Mouse (Mus musculus): Measurements from ENCODE around the gene Sema4d. TPM values are rescaled to one million over a fixed set of nuclear protein-coding genes. Genes with fewer than 3 reads are reported as not detected.

The Sema4d gene
- polyA plus RNA-seq, 1 experiment from 2014 or later, result 12.3 TPM

- no peak for DNase-seq
- Histone ChIP-seq H3K4me1 (ENCODE audit: insufficient read depth) (no peaks in the 10 kb centered on the region; the same call in 1 of the 2 replicates), H3K36me3 (ENCODE audit: insufficient read depth) (peaks cover 88% of the 10 kb centered on the region), H3K4me3 (ENCODE audit: low read depth, low read length) (no peak overlapping the region), H3K9ac (no peak overlapping the region), H3K27me3 (ENCODE audit: insufficient read depth, low read length) (no peaks in the 10 kb centered on the region), H3K27ac (ENCODE audit: low read depth) (no peak overlapping the region), H3K9me3 (ENCODE audit: low read depth, low read length) (no peaks in the 10 kb centered on the region), H3K4me2 (no peak overlapping the region)
- WGBS, result 93% methylated on average over 13 of the region's 13 CpGs
- TF ChIP-seq CTCF (IDR thresholded peaks at IDR 0.05; ENCODE audit: low read depth), result no peak
- no peak for ATAC-seq (ENCODE audit: insufficient read depth)
Observed at GRCm38 (mm10) chr13:51656516-51657235, 136.9 kb downstream of the Sema4d start.

GRCm38 (mm10) chr13:51653961-51654360, 139.6 kb downstream of the Sema4d start:
- Histone ChIP-seq H3K27ac (ENCODE audit: low read depth) (no peak overlapping the region), H3K36me3 (ENCODE audit: insufficient read depth) (peaks cover 79% of the 10 kb centered on the region), H3K9me3 (ENCODE audit: low read depth, low read length) (no peaks in the 10 kb centered on the region), H3K4me1 (ENCODE audit: insufficient read depth) (peaks cover 4% of the 10 kb centered on the region; the same call in 1 of the 2 replicates), H3K27me3 (ENCODE audit: insufficient read depth, low read length) (no peaks in the 10 kb centered on the region), H3K4me2 (no peak overlapping the region), H3K9ac (no peak overlapping the region), H3K4me3 (ENCODE audit: low read depth, low read length) (no peak overlapping the region)
- no peak for TF ChIP-seq CTCF (IDR thresholded peaks at IDR 0.05; ENCODE audit: low read depth)
- no peak for ATAC-seq (ENCODE audit: insufficient read depth)
- no peak for DNase-seq
- WGBS, result 90% methylated on average over 9 of the region's 9 CpGs

- H3K4me1 ChIP-seq (ENCODE audit: insufficient read depth), result peaks cover 4% of the 10 kb centered on the region; the same call in 1 of the 2 replicates
- no peak for TF ChIP-seq CTCF (IDR thresholded peaks at IDR 0.05; ENCODE audit: low read depth)
- H3K9ac ChIP-seq, result no peak overlapping the region
- no peaks in the 10 kb centered on the region for H3K9me3 ChIP-seq (ENCODE audit: low read depth, low read length)
- H3K27me3 ChIP-seq (ENCODE audit: insufficient read depth, low read length), result no peaks in the 10 kb centered on the region
- DNase-seq (no peak), ATAC-seq (ENCODE audit: insufficient read depth) (no peak)
- H3K4me2 ChIP-seq, result no peak overlapping the region
- H3K36me3 ChIP-seq (ENCODE audit: insufficient read depth), result peaks cover 71% of the 10 kb centered on the region
- 91% methylated on average over 6 of the region's 6 CpGs for WGBS
- no peak overlapping the region for H3K27ac ChIP-seq (ENCODE audit: low read depth)
- H3K4me3 ChIP-seq (ENCODE audit: low read depth, low read length), result no peak overlapping the region
Observed at GRCm38 (mm10) chr13:51653159-51653558, 140.4 kb downstream of the Sema4d start.

DNA sequence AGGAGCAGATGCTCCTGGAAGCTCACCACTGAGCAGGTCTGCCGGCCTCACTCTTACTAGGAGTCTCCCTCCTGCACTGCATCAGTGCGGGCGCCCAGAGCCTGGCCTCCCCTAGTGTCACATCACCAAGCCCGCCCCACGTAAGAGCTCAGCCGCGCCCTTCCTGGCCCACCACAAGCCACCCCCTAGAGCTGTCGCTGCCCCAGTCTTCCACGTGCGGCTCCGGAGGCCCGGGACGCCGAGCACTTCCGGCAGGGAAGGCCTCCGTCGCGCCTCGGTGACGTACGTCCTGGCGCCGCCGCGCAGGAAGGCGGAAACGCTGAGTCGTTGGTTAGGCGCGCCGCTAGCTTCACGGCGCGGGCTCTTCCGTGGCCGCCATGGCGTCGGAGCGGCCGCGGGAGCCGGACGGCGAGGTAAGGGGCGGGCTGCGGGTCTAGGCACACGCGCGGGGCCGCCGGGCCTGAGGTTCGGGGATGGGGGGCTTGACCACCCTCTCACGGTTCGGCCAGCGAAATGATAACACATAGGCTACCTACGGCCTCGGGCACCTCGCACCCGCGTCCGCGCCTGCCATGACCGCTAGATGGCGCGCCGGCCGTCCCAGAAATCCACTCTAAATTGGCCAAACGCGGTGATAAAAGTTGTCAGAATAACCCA, 142.0 kb downstream of the Sema4d start, which contains the start of gene Secisbp2:
Secisbp2 (plus strand) TSS at position 290 of the 657 bp plus-strand sequence.
- peak; percentile 97 for DNase-seq
- under 1% methylated on average over 69 of the region's 69 CpGs for WGBS

GRCm38 (mm10) chr13:51649740-51650139, 143.8 kb downstream of the Sema4d start:
- WGBS, result 61% methylated on average over 1 of the region's 1 CpGs

More for the DNA sequence above, 142.0 kb downstream of the Sema4d start, which contains the start of gene Secisbp2:
- peak; percentile 96 for ATAC-seq (ENCODE audit: insufficient read depth)
- peak within 1 kb of the TSS; percentile 76 for H3K4me2 ChIP-seq
- no peaks in the 10 kb centered on the region for H3K27me3 ChIP-seq (ENCODE audit: insufficient read depth, low read length)
- peak within 1 kb of the TSS; percentile 72 for H3K4me3 ChIP-seq (ENCODE audit: low read depth, low read length)
- peaks cover 55% of the 10 kb centered on the region for H3K36me3 ChIP-seq (ENCODE audit: insufficient read depth)
- peak within 1 kb of the TSS; percentile 79 for H3K27ac ChIP-seq (ENCODE audit: low read depth)
- peak within 1 kb of the TSS; percentile 80 for H3K9ac ChIP-seq
- peaks cover 17% of the 10 kb centered on the region for H3K4me1 ChIP-seq (ENCODE audit: insufficient read depth)
- no peaks in the 10 kb centered on the region for H3K9me3 ChIP-seq (ENCODE audit: low read depth, low read length)
- TF ChIP-seq CTCF (IDR thresholded peaks at IDR 0.05; ENCODE audit: low read depth), result peak; percentile 92

DNA sequence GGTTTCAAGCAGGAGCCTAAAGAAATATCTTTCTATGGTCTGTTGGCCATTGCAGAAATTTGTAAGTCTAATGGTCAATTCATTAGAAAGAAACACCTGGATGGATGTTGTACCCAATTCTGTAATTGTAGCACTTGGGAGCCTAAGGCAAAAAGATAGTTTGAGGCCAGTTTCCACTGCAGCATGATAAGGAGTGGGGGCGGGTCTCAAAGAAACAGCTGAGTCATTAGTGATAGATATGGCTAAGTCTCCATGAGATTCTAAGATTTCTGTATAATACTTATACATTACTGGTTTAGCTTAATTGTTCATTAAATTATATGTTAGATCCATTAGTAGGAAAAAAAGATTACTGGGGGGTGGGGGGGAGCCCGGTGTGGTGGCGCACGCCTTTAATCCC, 145.3 kb downstream of the Sema4d start:
- no peaks in the 10 kb centered on the region for H3K27me3 ChIP-seq (ENCODE audit: insufficient read depth, low read length)

More at GRCm38 (mm10) chr13:51649740-51650139, 143.8 kb downstream of the Sema4d start:
- H3K9me3 ChIP-seq (ENCODE audit: low read depth, low read length), result no peaks in the 10 kb centered on the region
- no peak for ATAC-seq (ENCODE audit: insufficient read depth)
- H3K4me3 ChIP-seq (ENCODE audit: low read depth, low read length), result no peak overlapping the region
- no peak overlapping the region for H3K4me2 ChIP-seq
- no peak for DNase-seq
- H3K36me3 ChIP-seq (ENCODE audit: insufficient read depth), result peaks cover 37% of the 10 kb centered on the region
- H3K27ac ChIP-seq (ENCODE audit: low read depth), result no peak overlapping the region
- H3K4me1 ChIP-seq (ENCODE audit: insufficient read depth), result peaks cover 17% of the 10 kb centered on the region
- H3K27me3 ChIP-seq (ENCODE audit: insufficient read depth, low read length), result no peaks in the 10 kb centered on the region
- TF ChIP-seq CTCF (IDR thresholded peaks at IDR 0.05; ENCODE audit: low read depth), result no peak
- no peak overlapping the region for H3K9ac ChIP-seq

DNA sequence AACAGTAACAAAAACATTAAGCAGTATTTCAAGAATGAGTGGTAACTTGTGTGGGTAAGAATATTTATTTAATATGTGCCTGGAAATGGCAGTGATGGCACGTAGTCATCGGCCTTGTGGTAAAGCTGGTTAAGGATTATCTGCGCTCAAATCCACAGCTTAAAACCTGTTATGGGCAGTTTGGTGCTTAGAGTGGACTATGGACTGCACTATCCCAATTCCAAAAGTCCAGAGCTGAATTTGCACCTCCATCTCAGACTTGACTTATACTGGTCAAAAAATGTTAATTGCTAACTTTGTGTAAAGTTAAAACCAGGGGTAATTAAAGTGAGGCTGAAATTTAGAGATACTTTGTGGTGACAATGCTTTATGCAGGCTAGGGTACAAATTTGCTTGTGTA, 145.8 kb downstream of the Sema4d start:
- DNase-seq (no peak), ATAC-seq (ENCODE audit: insufficient read depth) (no peak)
- Histone ChIP-seq H3K27ac (ENCODE audit: low read depth) (peak overlapping the region; percentile 6; the same call in 1 of the 2 replicates), H3K9ac (peak overlapping the region; percentile 52; the same call in 1 of the 2 replicates), H3K27me3 (ENCODE audit: insufficient read depth, low read length) (no peaks in the 10 kb centered on the region), H3K9me3 (ENCODE audit: low read depth, low read length) (no peaks in the 10 kb centered on the region), H3K4me1 (ENCODE audit: insufficient read depth) (peaks cover 17% of the 10 kb centered on the region), H3K36me3 (ENCODE audit: insufficient read depth) (peaks cover 20% of the 10 kb centered on the region), H3K4me3 (ENCODE audit: low read depth, low read length) (peak overlapping the region; percentile 88), H3K4me2 (peak overlapping the region; percentile 92)
- TF ChIP-seq CTCF (IDR thresholded peaks at IDR 0.05; ENCODE audit: low read depth), result no peak
- 86% methylated on average over 3 of the region's 3 CpGs for WGBS

More for the DNA sequence above, 145.3 kb downstream of the Sema4d start:
- no peak overlapping the region for H3K27ac ChIP-seq (ENCODE audit: low read depth)
- DNase-seq (no peak), ATAC-seq (ENCODE audit: insufficient read depth) (no peak)
- H3K4me2 ChIP-seq, result peak overlapping the region; percentile 92
- peaks cover 17% of the 10 kb centered on the region for H3K4me1 ChIP-seq (ENCODE audit: insufficient read depth)
- H3K4me3 ChIP-seq (ENCODE audit: low read depth, low read length), result no peak overlapping the region
- TF ChIP-seq CTCF (IDR thresholded peaks at IDR 0.05; ENCODE audit: low read depth), result no peak
- H3K36me3 ChIP-seq (ENCODE audit: insufficient read depth), result peaks cover 25% of the 10 kb centered on the region
- no peaks in the 10 kb centered on the region for H3K9me3 ChIP-seq (ENCODE audit: low read depth, low read length)
- 81% methylated on average over 4 of the region's 4 CpGs for WGBS
- no peak overlapping the region for H3K9ac ChIP-seq

Measured in lung, embryonic 14.5 days (tissue).